Mouse (Mus musculus): Measurements from ENCODE around the gene Tmem145.

- no peak for TF ChIP-seq CTCF (IDR thresholded peaks at IDR 0.05; ENCODE audit: control insufficient read depth, insufficient read depth, insufficient replicate concordance, low read depth, low read length)
- no peak for TF ChIP-seq POLR2A (IDR thresholded peaks at IDR 0.05; ENCODE audit: control insufficient read depth, low read depth, low read length)
These were observed 21.7 kb upstream of the Tmem145 start for GRCm38 (mm10) chr7:25284171-25284570.
